Mouse (Mus musculus): ENCODE data around the gene Gramd1b.

GRCm38 (mm10) chr9:40336701-40337100, 194.5 kb downstream of the Gramd1b start:
- TF ChIP-seq GATA1 (IDR thresholded peaks at IDR 0.05; ENCODE audit: low read length), result no peak
- no peak for TF ChIP-seq TAL1 (IDR thresholded peaks at IDR 0.05; ENCODE audit: low read length)

Measured in erythroblast, embryonic 14.5 days (primary cell).